Mouse (Mus musculus) heart, embryonic 12.5 days (tissue): ENCODE measurements at regions not wholly inside any gene's neighbourhood (a gene's known extent, or its start where the extent isn't known, plus 50 kb on each side); places are given as distances from the start of the nearest gene placed in this dataset.

Experiments used
- ATAC-seq: fragments of 200-750 bp; cut with Nextera tagmentation; 2 replicates; pipeline ENCODE4 v1.8.0; 2017; ENCODE audit warnings: moderate TSS enrichment, moderate library complexity; ENCODE audit not compliant: insufficient number of reproducible peaks, low FRiP score
- H3K27ac ChIP-seq: fragments of 300-500 bp; sonication (generic); 2 replicates; pipeline ENCODE4 v1.5.1; 2016; ENCODE audit warnings: mild to moderate bottlenecking, moderate library complexity; ENCODE audit not compliant: poor library complexity, severe bottlenecking
- H3K27me3 ChIP-seq: fragments of 300-500 bp; sonication (generic); replicated peaks from 2 replicates; pipeline ENCODE4 v1.6.1; 2016; ENCODE audit warnings: mild to moderate bottlenecking, moderate library complexity
- H3K36me3 ChIP-seq: fragments of 300-500 bp; sonication (generic); 2 replicates; pipeline ENCODE4 v1.6.1; 2016; ENCODE audit warnings: mild to moderate bottlenecking, moderate library complexity
- H3K4me1 ChIP-seq: fragments of 300-500 bp; sonication (generic); replicated peaks from 2 replicates; pipeline ENCODE4 v1.6.1; 2016; ENCODE audit warnings: mild to moderate bottlenecking
- H3K4me2 ChIP-seq: fragments of 300-500 bp; sonication (generic); 2 replicates; pipeline ENCODE4 v1.6.1; 2016; ENCODE audit warnings: mild to moderate bottlenecking, moderate library complexity
- H3K4me3 ChIP-seq: fragments of 300-500 bp; sonication (generic); 2 replicates; pipeline ENCODE4 v1.5.1; 2016; ENCODE audit warnings: mild to moderate bottlenecking
- H3K9ac ChIP-seq: fragments of 300-500 bp; sonication (generic); 2 replicates; pipeline ENCODE4 v1.6.1; 2016; ENCODE audit warnings: mild to moderate bottlenecking, moderate library complexity
- H3K9me3 ChIP-seq: fragments of 300-500 bp; sonication (generic); replicated peaks from 2 replicates; pipeline ENCODE4 v1.6.1; 2016; ENCODE audit warnings: mild to moderate bottlenecking, moderate library complexity
- WGBS: fragments of 180-500 bp; shearing (Covaris S2); methylation state at CpG from one replicate; pipeline ENCODE4 v1.1.7; 2016; 5-methylcytosine and 5-hydroxymethylcytosine counted together

DNA sequence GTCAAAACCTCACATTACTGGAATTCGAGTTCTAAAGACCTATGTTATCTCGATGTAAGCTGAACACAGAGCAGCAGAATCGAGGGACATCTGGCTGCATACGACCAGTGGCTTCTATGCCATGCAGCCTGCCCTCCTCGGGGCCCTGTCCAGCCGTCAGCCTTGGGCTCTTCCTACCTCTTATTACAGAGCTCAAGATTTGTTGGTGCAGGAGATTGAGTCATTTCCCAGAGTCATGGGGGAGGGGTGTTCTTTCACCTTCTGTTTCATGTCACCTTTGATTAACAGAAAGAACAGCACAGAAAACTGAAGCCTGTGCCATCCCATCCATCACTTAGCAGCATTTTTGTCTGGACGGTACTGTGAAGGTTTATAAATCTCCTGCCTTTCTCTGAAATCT is 52.1 kb downstream of the Sst start:
- Histone ChIP-seq H3K9ac (no peak overlapping the region), H3K27me3 (no peaks in the 10 kb centered on the region), H3K4me1 (no peaks in the 10 kb centered on the region), H3K9me3 (no peaks in the 10 kb centered on the region), H3K27ac (no peak overlapping the region), H3K4me3 (no peak overlapping the region), H3K36me3 (no peaks in the 10 kb centered on the region), H3K4me2 (no peak overlapping the region)
- whole genome bisulfite sequencing: 38% methylated on average over 7 of the region's 7 CpGs
- ATAC-seq: no peak

- Histone ChIP-seq H3K36me3 (no peaks in the 10 kb centered on the region), H3K9me3 (no peaks in the 10 kb centered on the region)
- whole genome bisulfite sequencing: 60% methylated on average over 2 of the region's 2 CpGs
These were observed 52.6 kb downstream of the Sst start for GRCm38 (mm10) chr16:23838114-23838513.

GRCm38 (mm10) chr16:23834991-23835390 is 55.8 kb downstream of the Sst start:
- no peak overlapping the region for H3K4me2 ChIP-seq
- no peak overlapping the region for H3K4me3 ChIP-seq
- H3K9me3 ChIP-seq: no peaks in the 10 kb centered on the region
- 52% methylated on average over 4 of the region's 4 CpGs for WGBS
- H3K27ac ChIP-seq: no peak overlapping the region
- no peak overlapping the region for H3K9ac ChIP-seq
- H3K27me3 ChIP-seq: no peaks in the 10 kb centered on the region
- no peaks in the 10 kb centered on the region for H3K36me3 ChIP-seq
- H3K4me1 ChIP-seq: peaks cover 4% of the 10 kb centered on the region; the same call in 1 of the 2 replicates
- ATAC-seq: no peak

More at GRCm38 (mm10) chr16:23838114-23838513, 52.6 kb downstream of the Sst start:
- Histone ChIP-seq H3K4me3 (no peak overlapping the region), H3K4me2 (no peak overlapping the region), H3K27ac (no peak overlapping the region), H3K4me1 (peaks cover 2% of the 10 kb centered on the region; the same call in 1 of the 2 replicates), H3K9ac (no peak overlapping the region), H3K27me3 (no peaks in the 10 kb centered on the region)
- ATAC-seq: no peak

DNA sequence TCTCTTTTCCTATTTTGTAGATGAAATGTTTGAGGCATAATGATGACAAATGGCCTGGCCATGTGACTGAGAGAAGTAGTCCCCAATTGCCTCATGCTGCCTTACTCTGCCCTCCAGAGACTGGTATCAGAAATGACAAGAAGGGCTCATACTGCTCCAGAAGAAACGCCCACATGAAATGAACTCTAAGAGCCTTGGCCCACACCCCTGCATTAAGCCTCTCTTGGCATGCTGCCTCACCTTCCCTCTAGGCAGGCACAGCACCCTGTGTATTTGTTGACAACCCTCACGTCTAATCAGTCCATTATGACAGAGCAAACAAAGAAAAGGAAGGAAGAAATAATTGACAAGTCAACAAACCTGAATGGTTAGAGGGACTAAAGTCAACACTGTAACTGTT is 57.2 kb downstream of the Sst start:
- H3K4me1 ChIP-seq: peaks cover 4% of the 10 kb centered on the region; the same call in 1 of the 2 replicates
- ATAC-seq: no peak
- H3K4me2 ChIP-seq: no peak overlapping the region
- 52% methylated on average over 2 of the region's 2 CpGs for WGBS
- no peak overlapping the region for H3K4me3 ChIP-seq
- H3K27me3 ChIP-seq: no peaks in the 10 kb centered on the region
- H3K9ac ChIP-seq: no peak overlapping the region
- H3K9me3 ChIP-seq: peaks cover 6% of the 10 kb centered on the region
- H3K27ac ChIP-seq: no peak overlapping the region
- H3K36me3 ChIP-seq: no peaks in the 10 kb centered on the region

GRCm38 (mm10) chr16:23833042-23833423 is 57.7 kb downstream of the Sst start:
- Histone ChIP-seq H3K4me2 (no peak overlapping the region), H3K9ac (no peak overlapping the region), H3K9me3 (peaks cover 6% of the 10 kb centered on the region), H3K4me1 (peaks cover 4% of the 10 kb centered on the region; the same call in 1 of the 2 replicates), H3K27ac (no peak overlapping the region), H3K27me3 (no peaks in the 10 kb centered on the region), H3K36me3 (no peaks in the 10 kb centered on the region), H3K4me3 (no peak overlapping the region)
- ATAC-seq: peak; percentile 18; the same call in 1 of the 2 replicates
- WGBS: 57% methylated on average over 2 of the region's 2 CpGs

GRCm38 (mm10) chr16:23832393-23833041 is 58.2 kb downstream of the Sst start:
- Histone ChIP-seq H3K4me1 (peaks cover 4% of the 10 kb centered on the region; the same call in 1 of the 2 replicates), H3K4me2 (no peak overlapping the region), H3K36me3 (no peaks in the 10 kb centered on the region), H3K27me3 (no peaks in the 10 kb centered on the region), H3K9me3 (peaks cover 6% of the 10 kb centered on the region), H3K27ac (no peak overlapping the region), H3K9ac (no peak overlapping the region), H3K4me3 (no peak overlapping the region)
- ATAC-seq: no peak
- WGBS: 72% methylated on average over 9 of the region's 9 CpGs

- no peaks in the 10 kb centered on the region for H3K27me3 ChIP-seq
- peaks cover 6% of the 10 kb centered on the region for H3K9me3 ChIP-seq
- 83% methylated on average over 5 of the region's 5 CpGs for WGBS
These were observed 65.1 kb downstream of the Sst start for GRCm38 (mm10) chr16:23825662-23826061.

DNA sequence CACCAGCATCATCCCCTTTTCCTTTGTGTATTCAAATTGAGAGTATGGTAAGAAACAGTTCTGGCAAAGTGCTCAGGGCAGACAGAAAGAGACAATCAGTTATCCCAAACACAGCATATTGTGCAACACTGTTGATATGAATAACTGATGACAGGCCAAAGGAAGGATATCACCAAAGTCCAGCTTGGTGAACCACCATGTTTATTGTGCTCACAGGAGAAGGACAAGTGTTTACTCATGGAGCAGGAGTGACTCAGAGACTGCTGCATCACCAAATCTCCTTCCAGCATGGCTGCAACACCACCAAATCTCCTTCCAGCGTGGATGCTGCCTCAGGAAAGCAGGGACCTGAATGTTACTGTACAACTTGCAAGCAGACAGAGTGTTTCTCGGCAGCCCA is 105.5 kb downstream of the Sst start:
- Histone ChIP-seq H3K4me1 (no peaks in the 10 kb centered on the region), H3K9me3 (no peaks in the 10 kb centered on the region), H3K4me3 (no peak overlapping the region), H3K36me3 (no peaks in the 10 kb centered on the region), H3K4me2 (no peak overlapping the region), H3K27me3 (no peaks in the 10 kb centered on the region; the same call in 1 of the 2 replicates), H3K9ac (no peak overlapping the region), H3K27ac (no peak overlapping the region)
- WGBS: 71% methylated on average over 2 of the region's 2 CpGs
- no peak for ATAC-seq

More at GRCm38 (mm10) chr16:23825662-23826061, 65.1 kb downstream of the Sst start:
- H3K9ac ChIP-seq: no peak overlapping the region
- H3K4me1 ChIP-seq: no peaks in the 10 kb centered on the region
- H3K27ac ChIP-seq: no peak overlapping the region
- ATAC-seq: no peak
- H3K4me2 ChIP-seq: no peak overlapping the region
- H3K4me3 ChIP-seq: no peak overlapping the region
- H3K36me3 ChIP-seq: no peaks in the 10 kb centered on the region

GRCm38 (mm10) chr16:23784021-23784897 is 106.5 kb downstream of the Sst start:
- WGBS: 71% methylated on average over 6 of the region's 6 CpGs
- H3K27ac ChIP-seq: no peak overlapping the region
- ATAC-seq: no peak
- no peaks in the 10 kb centered on the region for H3K36me3 ChIP-seq
- H3K27me3 ChIP-seq: no peaks in the 10 kb centered on the region; the same call in 1 of the 2 replicates
- H3K9ac ChIP-seq: no peak overlapping the region
- no peak overlapping the region for H3K4me2 ChIP-seq
- no peak overlapping the region for H3K4me3 ChIP-seq
- no peaks in the 10 kb centered on the region for H3K9me3 ChIP-seq
- H3K4me1 ChIP-seq: no peaks in the 10 kb centered on the region

- Histone ChIP-seq H3K4me3 (no peak overlapping the region), H3K4me1 (no peaks in the 10 kb centered on the region), H3K9ac (no peak overlapping the region), H3K9me3 (no peaks in the 10 kb centered on the region), H3K27ac (no peak overlapping the region), H3K36me3 (no peaks in the 10 kb centered on the region), H3K4me2 (no peak overlapping the region), H3K27me3 (no peaks in the 10 kb centered on the region; the same call in 1 of the 2 replicates)
- 74% methylated on average over 14 of the region's 14 CpGs for WGBS
- ATAC-seq: no peak
These were observed 110.1 kb downstream of the Sst start for GRCm38 (mm10) chr16:23780440-23781231.

DNA sequence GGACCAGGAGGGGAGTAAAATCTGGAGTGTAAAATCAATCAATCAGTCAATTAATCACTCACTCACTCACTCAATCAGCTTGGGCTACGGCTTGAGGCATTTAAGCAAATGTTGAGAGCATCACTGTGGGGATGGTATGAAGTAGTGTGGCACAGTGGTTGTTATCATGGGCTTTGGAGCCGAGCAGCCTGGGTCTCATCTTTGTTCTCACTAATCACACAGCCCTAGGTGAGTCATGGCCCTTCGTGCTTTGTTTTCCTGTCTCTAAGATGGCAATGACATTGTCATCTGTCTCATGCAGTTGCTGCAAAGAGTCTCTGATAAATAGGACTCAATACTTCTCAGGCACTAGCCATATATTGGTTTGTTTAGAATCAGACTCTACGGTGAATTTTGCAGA is 112.9 kb downstream of the Sst start:
- WGBS: 55% methylated on average over 4 of the region's 4 CpGs
- no peaks in the 10 kb centered on the region for H3K9me3 ChIP-seq
- H3K36me3 ChIP-seq: no peaks in the 10 kb centered on the region
- no peaks in the 10 kb centered on the region for H3K4me1 ChIP-seq
- no peaks in the 10 kb centered on the region; the same call in 1 of the 2 replicates for H3K27me3 ChIP-seq
- H3K4me2 ChIP-seq: no peak overlapping the region
- no peak overlapping the region for H3K9ac ChIP-seq
- no peak overlapping the region for H3K27ac ChIP-seq
- no peak overlapping the region for H3K4me3 ChIP-seq
- ATAC-seq: no peak
